Mouse (Mus musculus) spleen, adult 2 months (tissue): ENCODE results near the gene Panx2.

Source experiments
- CTCF ChIP-seq: fragments of 200-500 bp; IDR thresholded peaks from 2 replicates; pipeline ENCODE4 v1.5.1; 2011; ENCODE audit warnings: mild to moderate bottlenecking, inconsistent platforms; ENCODE audit not compliant: insufficient read depth, insufficient read length, insufficient replicate concordance; ENCODE audit errors: extremely low read depth
- POLR2A ChIP-seq: fragments of 200-500 bp; IDR thresholded peaks from 2 replicates; pipeline ENCODE4 v1.6.1; 2011; ENCODE audit warnings: low read depth, low read length, inconsistent platforms

- TF ChIP-seq CTCF (no peak), POLR2A (no peak)
Measured at GRCm38 (mm10) chr15:89092181-89092580, 32.6 kb downstream of the Panx2 start.
